Mouse (Mus musculus): Measurements from ENCODE around the gene Olfr901.
"Not testable (repeated sequence)": the region's sequence is repeated elsewhere in the genome, so short reads cannot be mapped to it uniquely, and the experiment has no call there.

Gene Olfr901

GRCm38 (mm10) chr9:38429155-38429554, at the start of gene Olfr901:
Gene Olfr901 (plus strand): TSS chr9:38429455.
- DNase-seq (ENCODE audit: low spot score), result no peak

GRCm38 (mm10) chr9:38401398-38401797, 27.9 kb upstream of the Olfr901 start, which contains the start of gene Olfr147:
Gene Olfr147 (plus strand): TSS chr9:38401698.
- no peak for DNase-seq (ENCODE audit: low spot score)

- DNase-seq (ENCODE audit: low spot score), result not testable (repeated sequence)
Observed at GRCm38 (mm10) chr9:38407502-38407901, 21.8 kb upstream of the Olfr901 start.

- DNase-seq (ENCODE audit: low spot score), result not testable (repeated sequence)
Observed at GRCm38 (mm10) chr9:38413502-38413901, 15.8 kb upstream of the Olfr901 start.

- DNase-seq (ENCODE audit: low spot score), result no peak
Observed at GRCm38 (mm10) chr9:38423801-38424200, 5.5 kb upstream of the Olfr901 start.

GRCm38 (mm10) chr9:38427026-38427425, 2.2 kb upstream of the Olfr901 start:
- no peak for DNase-seq (ENCODE audit: low spot score)

GRCm38 (mm10) chr9:38447352-38447751, 18.1 kb downstream of the Olfr901 start, which contains the start of gene Olfr902:
Gene Olfr902 (plus strand): TSS chr9:38447652.
- DNase-seq (ENCODE audit: low spot score), result no peak

GRCm38 (mm10) chr9:38462844-38463243, 33.6 kb downstream of the Olfr901 start, which contains the start of gene Olfr904:
Gene Olfr904 (plus strand): TSS chr9:38463144.
- no peak for DNase-seq (ENCODE audit: low spot score)

- no peak for DNase-seq (ENCODE audit: low spot score)
Observed at GRCm38 (mm10) chr9:38470807-38471206, 41.6 kb downstream of the Olfr901 start, which contains the start of gene Olfr905. Gene Olfr905 (plus strand): TSS chr9:38471107.

Measured in urinary bladder, postnatal 14 days (tissue).